In the genomic region with DNA sequence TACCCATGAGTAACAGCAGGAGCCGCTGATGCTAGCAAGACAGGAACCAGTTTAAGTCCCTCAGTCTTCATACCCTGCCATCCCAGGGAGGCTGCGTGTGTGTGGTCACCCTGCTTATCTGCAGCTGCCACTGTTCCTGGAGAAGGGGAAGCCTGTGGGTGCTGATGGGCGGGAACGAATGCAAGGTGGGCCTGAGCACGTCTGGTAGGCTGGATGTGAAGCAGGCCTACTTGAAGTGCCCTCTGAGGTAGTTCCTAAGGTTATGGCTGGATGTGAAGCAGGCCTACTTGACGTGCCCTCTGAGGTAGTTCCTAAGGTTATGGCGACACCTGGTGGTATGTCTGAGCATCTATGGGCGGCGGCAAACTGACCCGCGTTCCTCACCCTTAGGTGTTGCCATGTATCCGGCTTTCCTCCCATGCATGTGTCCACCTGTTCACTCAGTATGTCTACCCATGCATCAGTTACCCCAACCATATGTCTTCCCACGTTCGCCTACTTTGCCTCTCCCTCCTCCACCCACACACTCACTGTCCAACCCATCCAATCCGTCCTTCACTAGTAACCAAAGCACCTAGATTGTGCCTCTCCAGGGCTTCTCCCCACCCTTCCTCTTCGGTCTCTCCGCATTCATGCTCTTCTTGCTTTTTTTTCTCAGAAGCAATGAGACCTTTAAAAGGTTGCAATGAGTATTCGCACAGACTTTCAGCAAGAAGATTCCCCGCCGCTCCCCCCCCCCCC, we compare ENCODE assay signal across 8 mouse cellular contexts. TPM values are rescaled to one million over a fixed set of nuclear protein-coding genes. Genes with fewer than 3 reads are reported as not detected.
DNase-seq lines count a peak whose midpoint lies in the region; ATAC-seq and TF ChIP-seq lines count a peak whose summit lies in the region.

No protein-coding gene starts in this region.

- H3K27me3 ChIP-seq in megakaryocyte, embryonic 14.5 days (replicated peaks) = peaks cover 34% of the 10 kb centered on the region

- intact Hi-C loops in left cerebral cortex, adult 2 months (cut with DNase I) = loop anchor here (1.0 to 5.0 kb wide), 3 partner anchors 66 to 320 kb away; no protein-coding TSS in a partner anchor

- H3K9me3 ChIP-seq in megakaryocyte, embryonic 14.5 days = no peaks in the 10 kb centered on the region

- H3K36me3 ChIP-seq in megakaryocyte, embryonic 14.5 days (replicated peaks; ENCODE audit: low read length) = no peaks in the 10 kb centered on the region

- H3K27ac ChIP-seq in left cerebral cortex, adult 2 months = no peak overlapping the region

- no peak overlapping the region for H3K4me3 ChIP-seq in left cerebral cortex, adult 2 months
- peak overlapping the region; percentile 87 for H3K4me3 ChIP-seq in megakaryocyte, embryonic 14.5 days (replicated peaks)

- peak; percentile 52 for ATAC-seq in activated CD4-positive, CD25-positive, alpha-beta regulatory T cell, adult 4 months
- peak; percentile 93 for ATAC-seq in common myeloid progenitor, adult 5-6 weeks (replicated peaks; ENCODE audit: low read depth, poor library complexity, severe bottlenecking)

- TF ChIP-seq CTCF in left cerebral cortex, adult 2 months (IDR thresholded peaks at IDR 0.05) = peak; percentile 90

- DNase-seq in gastrocnemius, postnatal 10 days = peak; percentile 78
- peak; percentile 44 for DNase-seq in hindlimb bud, embryonic 11.5 days (ENCODE audit: extremely low spot score, low read depth, low spot score)
- DNase-seq in left cerebral cortex, adult 2 months (ENCODE audit: extremely low spot score in 1 of 2, low spot score in 2 of 2) = peak; percentile 68 to 81
- peak; percentile 82 to 86 for DNase-seq in right cerebral cortex, adult 2 months (ENCODE audit: low spot score in 2 of 2)
- DNase-seq in urinary bladder, postnatal 10 days (ENCODE audit: low spot score) = peak; percentile 29

- H3K4me1 ChIP-seq in megakaryocyte, embryonic 14.5 days = peaks cover 25% of the 10 kb centered on the region

RNA-seq across cellular contexts. Expression of a gene that starts 30.4 kb away (rescaled TPM):
- polyA plus RNA-seq in activated CD4-positive, CD25-positive, alpha-beta regulatory T cell, adult 4 months (2017; shearing (Covaris generic)) = 10 to 100 TPM in 1 of 2 experiments, 1 to 10 TPM in 1; 5.8 to 10.5 TPM
- total RNA-seq in common myeloid progenitor, adult 5-6 weeks (2017) = 0.18 TPM in 1 of 2 replicates, not detected in the other
- total RNA-seq in gastrocnemius, postnatal 10 days (2021) = 1 to 10 TPM; 5.2 to 8.4 TPM
- total RNA-seq in left cerebral cortex, adult 2 months (2021) = 100 to 1,000 TPM; 243 to 258 TPM
- 21.6 and 48.9 TPM in 2 replicates for polyA plus RNA-seq in megakaryocyte, embryonic 14.5 days (2012; ENCODE audit: insufficient read depth, low replicate concordance)

Comparison
In these comparisons a context has a peak if more than half of its experiments do, and no peak if none do; other contexts are left out.
1. DNase-seq: peak in every context shown above with its lines; median percentile 84 in right cerebral cortex, adult 2 months; 78 in gastrocnemius, postnatal 10 days; 74 in left cerebral cortex, adult 2 months; 44 in hindlimb bud, embryonic 11.5 days; 29 in urinary bladder, postnatal 10 days.
2. RNA of a gene that starts 30.4 kb away (total RNA-seq): 243 to 258 TPM in left cerebral cortex, adult 2 months; 5.2 to 8.4 TPM in gastrocnemius, postnatal 10 days and 0.18 TPM in common myeloid progenitor, adult 5-6 weeks; every median in the first group is over 10 times any median in the second.